Mouse (Mus musculus): ENCODE results near the gene Parg. TPM values are rescaled to one million over a fixed set of nuclear protein-coding genes. Genes with fewer than 3 reads are reported as not detected.
"Not testable (repeated sequence)": the region's sequence is repeated elsewhere in the genome, so short reads cannot be mapped to it uniquely, and the experiment has no call there.

Parg gene
- polyA plus RNA-seq, 1 experiment from 2014 or later = 7.4 TPM

DNA sequence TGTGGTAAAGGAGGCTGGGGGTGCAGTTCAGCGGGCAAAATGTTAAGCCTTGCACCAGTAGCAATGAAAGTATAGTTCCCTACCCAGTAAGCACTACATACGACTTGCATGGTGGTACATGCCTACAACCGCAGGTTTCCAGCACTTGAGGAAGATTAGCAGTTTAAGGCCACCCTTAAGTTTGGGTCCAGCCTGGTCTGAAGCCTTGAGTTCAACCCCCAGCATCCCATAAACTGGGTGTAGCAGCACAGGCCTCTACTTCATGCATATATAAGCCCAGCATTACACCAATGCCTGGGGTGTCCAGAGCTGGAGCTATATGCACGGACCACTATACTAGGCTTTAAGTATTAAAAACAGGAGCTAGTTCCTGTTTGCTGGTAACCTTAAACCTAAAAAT lies 17.9 kb upstream of the Parg start:
- DNase-seq (no peak), ATAC-seq (no peak)
- Histone ChIP-seq H3K27ac (ENCODE audit: low read depth) (no peak overlapping the region), H3K27me3 (ENCODE audit: insufficient read depth, low read length) (no peaks in the 10 kb centered on the region), H3K4me1 (ENCODE audit: insufficient read depth) (0 out of 2 replicates have a peak, but pooled peaks cover 5% of the 10 kb centered on the region), H3K4me2 (ENCODE audit: low read depth, low read length) (no peak overlapping the region), H3K9ac (replicated peaks) (no peak overlapping the region), H3K4me3 (ENCODE audit: low read depth, low read length) (no peak overlapping the region), H3K9me3 (ENCODE audit: low read length) (no peaks in the 10 kb centered on the region), H3K36me3 (replicated peaks; ENCODE audit: insufficient read depth, low read length) (peaks cover 87% of the 10 kb centered on the region)
- WGBS (ENCODE audit: insufficient replicate concordance) = 89% methylated on average over 4 of the region's 4 CpGs
- TF ChIP-seq EP300 (IDR thresholded peaks at IDR 0.05; ENCODE audit: low read depth) = no peak
- TF ChIP-seq CTCF (IDR thresholded peaks at IDR 0.05; ENCODE audit: low read depth) = no peak

- Histone ChIP-seq H3K4me1 (ENCODE audit: insufficient read depth) (peaks cover 6% of the 10 kb centered on the region; the same call in 1 of the 2 replicates), H3K9me3 (ENCODE audit: low read length) (no peaks in the 10 kb centered on the region), H3K9ac (replicated peaks) (no peak overlapping the region), H3K4me2 (ENCODE audit: low read depth, low read length) (no peak overlapping the region), H3K4me3 (ENCODE audit: low read depth, low read length) (no peak overlapping the region), H3K27me3 (ENCODE audit: insufficient read depth, low read length) (no peaks in the 10 kb centered on the region), H3K27ac (ENCODE audit: low read depth) (peak overlapping the region; percentile 55; the same call in 1 of the 2 replicates), H3K36me3 (replicated peaks; ENCODE audit: insufficient read depth, low read length) (peaks cover 57% of the 10 kb centered on the region)
- TF ChIP-seq EP300 (IDR thresholded peaks at IDR 0.05; ENCODE audit: low read depth) = no peak
- no peak for TF ChIP-seq CTCF (IDR thresholded peaks at IDR 0.05; ENCODE audit: low read depth)
- DNase-seq = no peak
- ATAC-seq = peak; percentile 82
- whole genome bisulfite sequencing (ENCODE audit: insufficient replicate concordance) = 75% methylated on average over 6 of the region's 6 CpGs
Measured at GRCm38 (mm10) chr14:32190627-32191391, 10.9 kb upstream of the Parg start.

DNA sequence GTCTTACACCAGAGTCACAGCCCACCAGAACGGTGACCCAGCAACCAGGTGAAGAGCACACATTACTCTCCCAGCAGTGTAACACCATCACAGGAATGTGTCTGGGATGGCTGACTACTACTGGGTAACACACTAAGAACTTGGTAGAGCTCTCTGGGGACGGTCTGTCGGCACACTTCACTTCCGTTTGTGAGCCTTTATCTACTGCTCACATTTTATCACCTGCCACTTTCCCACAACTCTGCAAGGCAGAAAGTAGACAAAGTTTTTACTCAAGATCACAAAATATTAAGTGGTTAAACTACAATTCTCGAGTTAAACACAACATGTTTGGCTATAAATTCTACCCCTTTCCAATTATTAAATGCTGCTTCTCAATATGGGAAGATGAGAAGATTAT lies 9.8 kb upstream of the Parg start:
- WGBS (ENCODE audit: insufficient replicate concordance) = 77% methylated on average over 5 of the region's 5 CpGs
- ATAC-seq = no peak
- TF ChIP-seq EP300 (IDR thresholded peaks at IDR 0.05; ENCODE audit: low read depth) (no peak), CTCF (IDR thresholded peaks at IDR 0.05; ENCODE audit: low read depth) (no peak)
- Histone ChIP-seq H3K4me3 (ENCODE audit: low read depth, low read length) (no peak overlapping the region), H3K27ac (ENCODE audit: low read depth) (0 out of 2 replicates have a peak overlapping the region, but pooled peaks have one; percentile 32), H3K27me3 (ENCODE audit: insufficient read depth, low read length) (no peaks in the 10 kb centered on the region), H3K4me2 (ENCODE audit: low read depth, low read length) (no peak overlapping the region), H3K9me3 (ENCODE audit: low read length) (no peaks in the 10 kb centered on the region), H3K36me3 (replicated peaks; ENCODE audit: insufficient read depth, low read length) (peaks cover 51% of the 10 kb centered on the region), H3K9ac (replicated peaks) (no peak overlapping the region), H3K4me1 (ENCODE audit: insufficient read depth) (peaks cover 6% of the 10 kb centered on the region; the same call in 1 of the 2 replicates)
- no peak for DNase-seq

DNA sequence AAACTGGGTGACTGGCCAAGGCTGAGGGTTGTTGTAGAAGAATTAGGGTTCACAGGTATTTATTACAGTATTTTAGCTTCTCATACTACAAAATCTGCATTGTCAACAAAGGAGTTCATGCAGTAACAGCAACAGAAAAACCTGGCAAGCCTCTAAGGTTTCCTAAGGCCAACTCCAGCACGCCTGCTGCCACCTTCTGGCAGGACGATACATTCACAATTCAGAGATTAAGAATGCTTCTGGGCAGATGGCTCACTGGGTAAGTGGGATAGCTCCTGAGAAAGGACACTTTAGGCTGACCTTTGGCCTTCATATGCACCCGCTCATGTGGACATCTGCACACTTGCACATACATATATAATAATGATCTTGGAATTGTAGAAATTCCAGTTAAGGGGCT lies 9.3 kb upstream of the Parg start:
- no peaks in the 10 kb centered on the region for H3K27me3 ChIP-seq (ENCODE audit: insufficient read depth, low read length)
- peaks cover 6% of the 10 kb centered on the region; the same call in 1 of the 2 replicates for H3K4me1 ChIP-seq (ENCODE audit: insufficient read depth)
- peak; percentile 69 for DNase-seq
- no peak for TF ChIP-seq EP300 (IDR thresholded peaks at IDR 0.05; ENCODE audit: low read depth)
- peak; percentile 94 for TF ChIP-seq CTCF (IDR thresholded peaks at IDR 0.05; ENCODE audit: low read depth)
- no peak overlapping the region for H3K9ac ChIP-seq (replicated peaks)
- no peaks in the 10 kb centered on the region for H3K9me3 ChIP-seq (ENCODE audit: low read length)
- no peak overlapping the region for H3K4me2 ChIP-seq (ENCODE audit: low read depth, low read length)
- H3K4me3 ChIP-seq (ENCODE audit: low read depth, low read length) = no peak overlapping the region
- H3K27ac ChIP-seq (ENCODE audit: low read depth) = no peak overlapping the region
- ATAC-seq = peak; percentile 56
- 37% methylated on average over 3 of the region's 3 CpGs for WGBS (ENCODE audit: insufficient replicate concordance)
- H3K36me3 ChIP-seq (replicated peaks; ENCODE audit: insufficient read depth, low read length) = peaks cover 52% of the 10 kb centered on the region

GRCm38 (mm10) chr14:32193557-32193956 lies 8.2 kb upstream of the Parg start:
- not testable (repeated sequence) for ATAC-seq

DNA sequence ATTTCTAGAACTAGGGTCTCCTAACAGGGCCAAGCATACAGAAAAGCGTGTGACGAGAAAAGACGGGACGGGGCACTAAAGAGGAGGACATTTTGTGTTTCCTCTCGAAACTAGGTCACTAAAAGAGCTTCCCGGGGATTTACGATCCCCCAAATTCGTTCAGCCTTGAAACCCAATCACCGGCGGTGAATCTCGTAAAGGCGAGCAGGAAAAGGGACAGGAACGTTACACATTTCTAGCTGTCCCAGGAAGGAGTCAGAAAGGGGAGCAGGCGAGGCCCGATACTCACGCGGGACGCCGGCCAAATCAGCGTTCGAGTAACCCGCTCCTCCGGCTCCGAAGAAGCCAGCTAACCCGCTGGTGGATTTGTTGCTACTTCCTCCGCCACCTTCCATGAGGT lies 395 bp upstream of the Parg start:
- DNase-seq (peak; percentile 62), ATAC-seq (peak; percentile 52)
- Histone ChIP-seq H3K9me3 (ENCODE audit: low read length) (no peaks in the 10 kb centered on the region), H3K27me3 (ENCODE audit: insufficient read depth, low read length) (no peaks in the 10 kb centered on the region), H3K4me3 (ENCODE audit: low read depth, low read length) (peak overlapping the region; percentile 90), H3K36me3 (replicated peaks; ENCODE audit: insufficient read depth, low read length) (peaks cover 28% of the 10 kb centered on the region), H3K4me2 (ENCODE audit: low read depth, low read length) (peak overlapping the region; percentile 85), H3K9ac (replicated peaks) (peak overlapping the region; percentile 95), H3K4me1 (ENCODE audit: insufficient read depth) (peaks cover 18% of the 10 kb centered on the region), H3K27ac (ENCODE audit: low read depth) (peak overlapping the region; percentile 78)
- TF ChIP-seq EP300 (IDR thresholded peaks at IDR 0.05; ENCODE audit: low read depth) = no peak
- no peak for TF ChIP-seq CTCF (IDR thresholded peaks at IDR 0.05; ENCODE audit: low read depth)
- under 1% methylated on average over 25 of the region's 26 CpGs for WGBS (ENCODE audit: insufficient replicate concordance)

More at GRCm38 (mm10) chr14:32193557-32193956, 8.2 kb upstream of the Parg start:
- TF ChIP-seq CTCF (IDR thresholded peaks at IDR 0.05; ENCODE audit: low read depth) = peak; percentile 36; the same call in 1 of the 2 replicates
- H3K27ac ChIP-seq (ENCODE audit: low read depth); H3K4me2 ChIP-seq (ENCODE audit: low read depth, low read length); H3K4me3 ChIP-seq (ENCODE audit: low read depth, low read length); H3K9ac ChIP-seq (replicated peaks); H3K4me1 ChIP-seq (ENCODE audit: insufficient read depth); H3K27me3 ChIP-seq (ENCODE audit: insufficient read depth, low read length); DNase-seq; H3K9me3 ChIP-seq (ENCODE audit: low read length): not testable (repeated sequence)
- 66% methylated on average over 5 of the region's 5 CpGs for WGBS (ENCODE audit: insufficient replicate concordance)
- H3K36me3 ChIP-seq (replicated peaks; ENCODE audit: insufficient read depth, low read length) = peaks cover 50% of the 10 kb centered on the region

Measured in liver, postnatal 0 days (tissue).